Mouse (Mus musculus) brain, embryonic 18.5 days (tissue): Measurements from ENCODE around the gene Pdzd11.

Experiments used
- DNase-seq: peaks from one replicate; pipeline ENCODE4 v3.0.0-alpha.2; 2012; ENCODE audit warnings: low read depth, low spot score

Pdzd11 gene

DNA sequence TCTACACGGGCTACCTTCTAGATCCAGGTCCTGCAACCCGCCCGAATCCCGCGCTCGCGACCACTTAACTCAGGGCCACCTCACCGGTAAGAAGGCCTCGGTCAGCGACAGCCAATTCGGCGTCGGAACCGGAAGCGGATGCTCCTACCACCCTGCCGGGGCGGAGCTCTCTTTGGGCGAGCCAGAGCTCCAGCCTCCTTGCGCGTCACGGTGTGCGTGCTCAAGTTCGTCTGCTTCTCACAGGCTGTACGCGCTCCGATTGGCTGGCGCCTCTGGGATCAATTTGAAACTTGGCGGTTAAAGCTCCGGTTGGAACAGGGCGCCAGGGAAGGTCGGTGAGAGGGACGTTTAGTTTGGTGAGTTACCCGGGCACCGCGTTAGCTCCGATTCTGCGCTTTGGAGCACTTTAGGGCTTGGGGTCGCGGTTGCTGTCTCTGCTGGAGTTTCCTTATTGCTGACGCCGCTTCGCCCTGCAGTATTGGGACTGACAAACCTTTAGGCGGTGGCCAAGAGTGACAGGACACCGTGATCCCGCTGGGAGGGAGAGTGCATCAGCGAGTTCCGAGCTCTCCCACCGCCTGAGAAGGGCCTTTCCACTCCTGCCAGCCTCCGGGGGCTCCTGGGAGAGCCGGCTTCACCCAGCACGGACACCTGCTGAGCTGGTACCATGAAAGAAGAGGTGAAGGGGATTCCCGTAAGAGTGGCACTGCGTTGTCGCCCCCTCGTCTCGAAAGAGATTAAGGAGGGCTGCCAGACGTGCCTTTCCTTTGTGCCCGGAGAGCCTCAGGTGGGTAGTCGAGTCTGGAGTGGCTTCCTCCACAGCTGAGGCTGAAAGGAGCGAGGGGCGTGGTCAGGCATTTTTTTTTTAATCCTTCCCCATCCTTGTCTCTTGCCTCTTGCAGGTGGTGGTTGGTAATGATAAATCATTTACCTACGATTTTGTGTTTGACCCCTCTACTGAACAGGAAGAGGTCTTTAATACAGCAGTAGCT, at the start of gene Pdzd11:
TSS of gene Pdzd11 (minus strand) at position 767 of the 992 bp plus-strand sequence.
- peak; percentile 80 for DNase-seq

GRCm38 (mm10) chrX:100664825-100665224, 38.5 kb upstream of the Pdzd11 start:
- no peak for DNase-seq

DNA sequence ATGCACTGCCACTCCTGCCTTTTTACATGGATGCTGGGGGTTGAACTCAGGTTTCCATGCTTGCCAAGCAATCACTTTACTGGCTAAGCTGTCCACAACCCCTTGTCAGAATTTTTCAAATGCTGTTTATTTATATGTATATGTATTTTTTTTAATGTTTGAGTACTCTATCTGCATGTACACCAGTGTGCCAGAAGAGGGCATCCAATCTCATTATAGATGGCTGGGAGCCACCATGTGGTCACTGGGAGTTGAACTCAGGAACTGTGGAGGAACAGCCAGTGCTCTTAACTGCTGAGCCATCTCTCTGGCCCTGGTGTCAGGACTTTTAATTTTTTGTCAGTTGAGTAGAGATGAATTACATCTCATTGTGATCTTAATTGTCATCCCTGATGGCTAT, 26.5 kb upstream of the Pdzd11 start:
- no peak for DNase-seq

GRCm38 (mm10) chrX:100638477-100638876, 12.1 kb upstream of the Pdzd11 start:
- DNase-seq = no peak

DNA sequence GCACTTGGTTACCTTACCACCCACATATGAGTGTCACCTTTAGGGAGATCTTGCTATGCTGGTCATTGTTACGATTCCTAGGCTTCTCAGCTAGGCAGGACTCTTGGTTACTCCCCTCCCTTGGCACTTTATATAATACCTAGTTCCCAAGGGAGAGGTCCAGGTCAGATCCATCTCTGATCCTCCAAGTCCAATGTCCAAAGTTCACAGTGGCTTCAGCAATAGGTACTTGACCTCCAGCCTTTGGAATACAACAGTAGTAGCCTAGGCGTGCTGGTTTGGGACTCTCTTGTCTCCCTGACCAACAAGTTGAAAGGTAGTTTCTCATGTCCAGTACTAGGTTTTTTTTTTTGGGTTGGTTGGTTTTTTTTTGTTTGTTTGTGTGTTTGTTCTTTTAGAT, 2.7 kb upstream of the Pdzd11 start:
- DNase-seq = no peak

DNA sequence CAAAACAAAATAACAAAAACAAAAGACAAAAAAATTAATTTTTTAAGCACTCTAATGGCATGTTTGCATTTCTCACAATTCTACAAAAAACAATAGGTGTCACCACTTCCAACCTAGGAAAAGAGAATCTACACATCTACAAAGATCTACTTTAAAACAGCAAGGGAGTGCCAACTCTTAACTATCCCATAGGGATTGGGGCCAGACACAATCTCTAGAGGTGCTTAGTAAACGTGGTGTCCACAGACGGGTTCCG, 894 bp downstream of the Pdzd11 start, which contains the start of gene Kif4:
TSS of gene Kif4 (plus strand) at position 192 of the 256 bp plus-strand sequence.
- DNase-seq = no peak

DNA sequence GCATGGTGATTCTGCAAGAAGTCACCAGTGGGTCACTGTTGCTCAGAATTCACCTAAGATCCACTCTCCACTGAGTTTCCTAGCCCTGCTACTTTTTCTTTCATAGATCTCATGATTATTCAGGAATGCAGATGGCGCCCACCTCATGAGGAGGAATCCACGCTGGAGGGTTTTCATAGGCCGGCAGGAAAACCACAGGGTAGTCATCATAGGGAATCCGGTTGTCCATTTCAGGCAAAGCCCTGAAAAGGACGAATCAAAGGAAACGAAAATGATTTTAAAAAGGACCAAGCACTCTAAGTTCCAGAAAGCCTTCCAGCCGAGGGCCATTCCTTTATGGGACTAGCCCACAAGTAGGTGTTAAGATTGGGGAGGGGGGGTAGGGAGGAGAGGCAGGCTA, 1.2 kb downstream of the Pdzd11 start:
- no peak for DNase-seq

DNA sequence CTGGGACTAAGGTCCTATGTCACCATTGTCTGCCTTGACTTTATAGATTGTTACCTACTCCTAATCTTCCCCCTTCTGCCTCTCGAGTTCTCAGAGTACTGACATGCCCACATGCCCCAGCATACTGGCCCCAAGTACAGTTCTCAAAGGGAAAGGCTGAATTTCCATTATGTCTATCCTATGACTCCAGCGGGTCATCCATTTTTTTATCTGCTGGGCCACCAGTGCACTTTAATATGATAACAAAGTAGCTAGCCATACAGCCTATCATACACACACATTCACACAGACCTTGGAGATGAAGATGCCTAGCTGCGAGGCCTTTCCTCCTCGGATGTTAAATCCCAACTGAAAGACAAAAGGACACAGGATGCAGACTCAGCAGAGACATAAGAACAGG, 2.1 kb downstream of the Pdzd11 start:
- no peak for DNase-seq

DNA sequence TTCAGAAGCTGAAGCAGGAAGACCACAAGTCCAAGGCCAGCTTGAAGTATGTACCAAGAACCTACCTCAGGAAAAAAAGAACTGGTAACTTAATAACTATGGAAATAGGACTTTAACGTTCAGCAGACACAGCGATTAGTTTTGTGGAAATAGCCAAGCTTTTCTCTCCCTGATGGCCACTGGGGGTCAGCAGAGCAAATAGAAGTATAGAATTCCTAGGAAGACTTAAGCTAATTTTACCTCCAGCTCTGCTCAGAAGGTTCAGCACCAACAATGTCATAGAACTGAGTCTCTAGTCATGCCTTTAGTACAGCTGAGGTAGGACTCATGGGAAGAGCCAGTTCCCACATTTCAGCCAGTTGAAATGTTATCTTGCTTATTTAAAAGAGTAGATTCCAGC, 5.0 kb downstream of the Pdzd11 start:
- no peak for DNase-seq

DNA sequence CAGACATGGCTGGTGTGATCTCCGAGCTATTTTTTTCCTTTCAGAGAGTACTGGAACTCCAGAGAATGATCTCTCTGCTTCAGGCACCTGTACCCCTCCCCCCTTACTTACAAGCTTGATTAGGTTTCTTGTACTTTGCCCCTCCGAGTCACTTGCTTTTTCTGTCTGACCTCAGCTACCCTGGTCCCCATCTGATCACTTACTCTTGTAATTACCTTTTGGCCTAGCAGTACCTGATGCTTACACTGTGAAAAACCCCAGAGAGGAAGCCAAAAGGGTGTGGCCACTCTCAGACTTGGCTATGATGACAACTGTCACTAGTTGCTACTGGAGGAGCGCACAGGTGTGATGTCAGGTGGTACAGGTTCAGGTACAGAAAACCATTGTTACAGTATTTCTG, 7.9 kb downstream of the Pdzd11 start:
- no peak for DNase-seq

- no peak for DNase-seq
Measured at GRCm38 (mm10) chrX:100605314-100605713, 21.1 kb downstream of the Pdzd11 start, which contains the start of gene Arr3. Arr3 (plus strand) TSS chrX:100605497.

DNA sequence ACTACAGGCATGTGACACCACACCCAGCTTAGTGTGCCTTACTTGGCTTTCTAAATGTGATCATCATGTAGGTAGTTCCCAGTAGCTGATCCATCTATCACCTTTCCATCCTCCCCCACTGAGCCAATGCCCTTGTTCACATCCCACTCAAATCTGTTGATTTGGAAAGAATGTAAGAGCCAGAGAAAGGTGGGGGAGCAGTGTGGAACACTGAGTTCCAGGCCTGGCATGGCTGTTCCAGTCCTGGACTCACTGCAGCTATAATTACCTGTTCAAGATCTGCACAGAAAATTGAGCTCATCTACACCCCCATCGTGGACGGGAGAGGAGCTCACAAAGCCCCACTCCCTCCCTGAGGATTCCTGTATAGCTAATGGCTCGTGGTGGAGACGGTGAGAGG, 26.6 kb downstream of the Pdzd11 start:
- DNase-seq = no peak

DNA sequence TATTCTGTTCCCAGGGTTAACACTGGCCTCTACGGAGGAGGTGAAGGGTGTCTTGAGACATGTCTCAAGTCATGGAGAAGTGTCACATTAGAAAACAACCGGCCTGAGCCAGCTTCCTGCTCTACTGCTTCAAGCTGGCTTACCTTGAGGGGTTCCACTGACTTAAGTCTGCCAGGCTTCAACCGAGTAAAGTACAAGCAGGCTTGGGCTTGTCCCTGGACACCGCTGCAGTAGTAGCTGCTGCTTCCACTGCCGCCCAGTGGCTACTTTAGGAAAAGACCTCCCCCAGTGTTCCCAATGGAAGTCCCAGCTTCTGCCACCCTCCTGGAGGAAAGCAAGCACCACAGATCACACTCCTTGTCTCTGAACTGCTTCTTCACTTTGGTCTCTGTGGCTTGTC, 28.9 kb downstream of the Pdzd11 start:
- DNase-seq = no peak

DNA sequence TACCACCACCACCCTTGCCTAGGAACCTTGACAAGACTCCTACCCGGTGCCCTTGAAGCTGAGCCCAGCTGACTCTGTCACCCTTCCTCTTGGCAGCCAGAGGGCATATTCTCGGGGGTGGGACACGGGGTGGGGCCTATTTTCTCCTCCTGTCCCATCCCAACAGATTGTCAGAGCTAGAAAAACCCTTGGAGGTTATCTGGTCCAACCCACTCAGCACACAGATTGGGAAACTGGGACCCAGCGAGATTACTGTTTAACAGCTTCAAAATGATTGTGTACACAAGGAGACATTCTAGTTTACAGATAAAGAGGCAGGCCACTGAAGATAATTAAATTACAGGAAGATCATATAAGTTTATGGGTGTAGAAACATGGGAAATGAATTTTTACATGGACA, 31.6 kb downstream of the Pdzd11 start, which contains the start of gene P2ry4:
TSS of gene P2ry4 (minus strand) at position 79 of the 400 bp plus-strand sequence.
- DNase-seq = no peak
